Mouse (Mus musculus) liver, embryonic 12.5 days (tissue): ENCODE data around the gene Gdf7. TPM values are rescaled to one million over a fixed set of nuclear protein-coding genes. Genes with fewer than 3 reads are reported as not detected.

Source experiments
- ATAC-seq: fragments of 200-750 bp; cut with Nextera tagmentation; 2 replicates; pipeline ENCODE4 v1.8.0; 2017; ENCODE audit warnings: moderate number of reproducible peaks, mild to moderate bottlenecking, moderate library complexity
- H3K27ac ChIP-seq: fragments of 300-500 bp; sonication (generic); 2 replicates; pipeline ENCODE4 v1.5.1; 2016; ENCODE audit warnings: mild to moderate bottlenecking
- H3K27me3 ChIP-seq: fragments of 300-500 bp; sonication (generic); replicated peaks from 2 replicates; pipeline ENCODE4 v1.6.1; 2016; ENCODE audit warnings: mild to moderate bottlenecking, moderate library complexity
- H3K36me3 ChIP-seq: fragments of 300-500 bp; sonication (generic); 2 replicates; pipeline ENCODE4 v1.6.1; 2016; ENCODE audit warnings: mild to moderate bottlenecking, moderate library complexity
- H3K4me1 ChIP-seq: fragments of 300-500 bp; sonication (generic); 2 replicates; pipeline ENCODE4 v1.6.1; 2016
- H3K4me2 ChIP-seq: fragments of 300-500 bp; sonication (generic); 2 replicates; pipeline ENCODE4 v1.6.1; 2016; ENCODE audit warnings: mild to moderate bottlenecking, moderate library complexity
- H3K4me3 ChIP-seq: fragments of 300-500 bp; sonication (generic); 2 replicates; pipeline ENCODE4 v1.5.1; 2016; ENCODE audit warnings: mild to moderate bottlenecking, moderate library complexity
- H3K9ac ChIP-seq: fragments of 300-500 bp; sonication (generic); 2 replicates; pipeline ENCODE4 v1.6.1; 2016; ENCODE audit warnings: mild to moderate bottlenecking, moderate library complexity
- H3K9me3 ChIP-seq: fragments of 300-500 bp; sonication (generic); replicated peaks from 2 replicates; pipeline ENCODE4 v1.6.1; 2016; ENCODE audit warnings: mild to moderate bottlenecking, moderate library complexity
- WGBS: fragments of 180-500 bp; shearing (Covaris S2); methylation state at CpG from one replicate; pipeline ENCODE4 v1.1.7; 2016; ENCODE audit not compliant: insufficient replicate concordance; 5-methylcytosine and 5-hydroxymethylcytosine counted together
- polyA plus RNA-seq: library from polyadenylated mRNA; unstranded; fragments of >200 nt; fragmentation: Nextera tagmentation; extraction: Ambion mirVana; gene quantifications from 2 replicates; pipeline ENCODE4 v1.2.1, GENCODE M21; 2016

The Gdf7 gene
- polyA plus RNA-seq, 1 experiment from 2014 or later, result not detected

- H3K27me3 ChIP-seq, result peaks cover 68% of the 10 kb centered on the region
- WGBS, result 42% methylated on average over 2 of the region's 2 CpGs
- H3K9ac ChIP-seq, result no peak overlapping the region
- H3K4me1 ChIP-seq, result 0 out of 2 replicates have a peak, but pooled peaks cover 3% of the 10 kb centered on the region
- H3K36me3 ChIP-seq, result no peaks in the 10 kb centered on the region
- H3K9me3 ChIP-seq, result no peaks in the 10 kb centered on the region
- no peak overlapping the region for H3K4me3 ChIP-seq
- ATAC-seq, result no peak
- H3K4me2 ChIP-seq, result no peak overlapping the region
- H3K27ac ChIP-seq, result no peak overlapping the region
Observed at GRCm38 (mm10) chr12:8305258-8305657, 3.5 kb upstream of the Gdf7 start.

GRCm38 (mm10) chr12:8301011-8301814, 541 bp downstream of the Gdf7 start:
- Histone ChIP-seq H3K4me1 (0 out of 2 replicates have a peak, but pooled peaks cover 11% of the 10 kb centered on the region), H3K9me3 (no peaks in the 10 kb centered on the region), H3K9ac (no peak overlapping the region), H3K4me2 (peak overlapping the region; percentile 63), H3K4me3 (peak overlapping the region; percentile 38), H3K27ac (no peak overlapping the region), H3K27me3 (peaks cover 97% of the 10 kb centered on the region), H3K36me3 (no peaks in the 10 kb centered on the region)
- no peak for ATAC-seq
- WGBS, result 8% methylated on average over 46 of the region's 46 CpGs

DNA sequence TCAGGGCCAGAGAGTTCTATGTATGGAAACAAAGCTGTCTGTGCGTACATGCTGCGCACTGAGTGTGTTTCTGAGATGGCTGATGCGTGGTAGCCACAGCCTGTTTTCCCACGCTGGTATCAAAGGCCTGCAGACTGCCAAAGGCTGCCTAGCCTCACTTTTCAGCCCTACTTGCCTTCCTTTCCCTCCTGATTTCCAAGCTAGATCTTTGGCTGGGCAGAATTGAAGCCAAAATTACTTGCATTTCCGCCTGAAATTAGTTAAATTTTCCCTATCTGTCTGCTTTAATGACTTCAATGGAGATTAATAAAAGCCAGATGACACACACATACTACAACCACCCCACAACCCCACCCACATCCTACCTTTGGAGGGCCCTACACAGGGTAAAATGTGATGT, 1.2 kb downstream of the Gdf7 start:
- WGBS, result 42% methylated on average over 5 of the region's 5 CpGs
- Histone ChIP-seq H3K9ac (no peak overlapping the region), H3K9me3 (no peaks in the 10 kb centered on the region), H3K27me3 (peaks cover 95% of the 10 kb centered on the region), H3K27ac (no peak overlapping the region), H3K4me3 (no peak overlapping the region), H3K4me1 (0 out of 2 replicates have a peak, but pooled peaks cover 11% of the 10 kb centered on the region), H3K36me3 (no peaks in the 10 kb centered on the region), H3K4me2 (no peak overlapping the region)
- no peak for ATAC-seq

- Histone ChIP-seq H3K9ac (no peak overlapping the region), H3K4me1 (0 out of 2 replicates have a peak, but pooled peaks cover 11% of the 10 kb centered on the region), H3K27ac (no peak overlapping the region), H3K36me3 (no peaks in the 10 kb centered on the region), H3K4me2 (no peak overlapping the region), H3K27me3 (peaks cover 95% of the 10 kb centered on the region), H3K4me3 (no peak overlapping the region), H3K9me3 (no peaks in the 10 kb centered on the region)
- ATAC-seq, result no peak
- 18% methylated on average over 10 of the region's 10 CpGs for WGBS
Observed at GRCm38 (mm10) chr12:8300111-8300480, 1.7 kb downstream of the Gdf7 start.

DNA sequence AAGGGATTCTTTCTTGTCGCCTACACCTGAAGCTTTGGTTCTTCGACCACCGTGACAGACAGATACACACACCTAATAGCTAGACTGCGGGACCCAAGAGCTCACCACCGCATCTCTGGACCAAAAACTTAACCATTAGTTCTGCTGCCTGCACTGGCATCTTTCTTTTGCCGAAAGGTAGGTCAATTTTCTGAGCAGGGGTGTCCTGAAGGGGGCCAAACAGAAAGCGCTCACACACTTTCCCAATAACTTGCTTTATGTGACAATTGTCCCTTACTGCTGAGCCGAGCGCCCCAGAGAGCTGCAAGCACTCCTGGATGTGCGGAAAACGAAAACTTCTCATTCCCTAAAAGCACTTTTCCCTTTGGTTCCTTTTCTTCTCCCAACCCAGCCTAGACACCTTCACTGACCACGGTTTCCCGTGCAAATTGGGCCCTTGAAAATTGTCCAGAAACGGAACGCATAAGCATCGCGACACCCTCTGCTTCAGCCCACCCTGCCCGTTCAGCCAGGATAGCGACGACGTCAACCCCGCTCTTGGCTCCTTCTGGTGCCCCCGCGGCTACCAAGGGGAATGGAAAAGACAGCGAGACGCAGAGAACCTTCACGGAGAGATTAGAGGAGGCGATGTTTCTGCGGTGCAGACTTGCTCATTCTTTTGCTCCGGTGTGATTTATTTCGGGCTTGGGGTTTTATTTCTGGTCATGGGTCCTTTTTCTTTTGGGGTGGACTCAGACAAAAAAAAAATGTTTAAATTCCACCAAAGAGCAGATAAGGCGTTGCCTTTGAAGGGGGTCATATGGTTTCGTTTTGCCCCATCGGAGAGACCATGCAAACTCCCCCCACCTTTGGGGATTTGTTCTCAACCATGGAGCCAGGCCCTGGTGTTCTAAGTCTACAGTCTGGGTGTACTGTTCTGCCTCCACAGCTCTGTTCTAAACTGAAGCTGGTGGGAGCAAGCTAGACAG, 2.3 kb downstream of the Gdf7 start:
- Histone ChIP-seq H3K4me3 (no peak overlapping the region), H3K27me3 (peaks cover 95% of the 10 kb centered on the region), H3K9me3 (no peaks in the 10 kb centered on the region), H3K27ac (no peak overlapping the region), H3K4me1 (0 out of 2 replicates have a peak, but pooled peaks cover 11% of the 10 kb centered on the region), H3K36me3 (no peaks in the 10 kb centered on the region), H3K9ac (no peak overlapping the region), H3K4me2 (no peak overlapping the region)
- ATAC-seq, result no peak
- WGBS, result 15% methylated on average over 34 of the region's 34 CpGs

- Histone ChIP-seq H3K36me3 (no peaks in the 10 kb centered on the region), H3K4me3 (peak overlapping the region; percentile 35), H3K9ac (no peak overlapping the region), H3K9me3 (no peaks in the 10 kb centered on the region), H3K4me2 (peak overlapping the region; percentile 52), H3K27me3 (peaks cover 94% of the 10 kb centered on the region), H3K27ac (no peak overlapping the region), H3K4me1 (0 out of 2 replicates have a peak, but pooled peaks cover 11% of the 10 kb centered on the region)
- 4% methylated on average over 78 of the region's 85 CpGs for WGBS
- ATAC-seq, result no peak
Observed at GRCm38 (mm10) chr12:8298361-8299142, 3.2 kb downstream of the Gdf7 start.

DNA sequence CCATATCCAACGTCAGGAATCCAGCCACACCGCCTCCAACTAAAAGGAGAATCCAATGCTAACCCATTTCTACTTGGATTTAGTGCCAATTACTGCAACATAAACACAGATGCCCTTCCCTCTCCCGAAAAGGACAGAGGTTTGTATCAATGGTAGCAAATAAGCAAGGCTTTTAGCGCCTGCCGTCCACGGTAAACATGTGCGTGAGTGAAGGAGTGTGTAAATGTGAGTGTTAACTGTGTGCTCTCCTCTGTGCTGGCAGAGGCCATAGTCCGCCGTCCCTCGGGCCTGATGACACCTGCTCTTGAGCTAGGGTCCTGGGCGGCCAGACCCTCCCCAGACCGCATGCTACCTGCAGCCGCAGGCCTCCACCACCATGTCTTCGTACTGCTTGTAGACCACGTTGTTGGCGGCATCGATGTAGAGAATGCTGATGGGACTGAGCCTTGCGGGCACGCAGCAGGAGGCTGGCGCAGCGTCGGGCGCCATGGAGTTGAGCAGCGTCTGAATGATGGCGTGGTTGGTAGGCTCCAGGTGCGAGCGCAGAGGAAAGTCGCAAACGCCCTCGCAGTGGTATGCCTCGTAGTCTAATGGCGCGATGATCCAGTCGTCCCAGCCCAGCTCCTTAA, 4.1 kb downstream of the Gdf7 start:
- H3K4me2 ChIP-seq, result peak overlapping the region; percentile 52
- H3K27ac ChIP-seq, result no peak overlapping the region
- 9% methylated on average over 34 of the region's 34 CpGs for WGBS

DNA sequence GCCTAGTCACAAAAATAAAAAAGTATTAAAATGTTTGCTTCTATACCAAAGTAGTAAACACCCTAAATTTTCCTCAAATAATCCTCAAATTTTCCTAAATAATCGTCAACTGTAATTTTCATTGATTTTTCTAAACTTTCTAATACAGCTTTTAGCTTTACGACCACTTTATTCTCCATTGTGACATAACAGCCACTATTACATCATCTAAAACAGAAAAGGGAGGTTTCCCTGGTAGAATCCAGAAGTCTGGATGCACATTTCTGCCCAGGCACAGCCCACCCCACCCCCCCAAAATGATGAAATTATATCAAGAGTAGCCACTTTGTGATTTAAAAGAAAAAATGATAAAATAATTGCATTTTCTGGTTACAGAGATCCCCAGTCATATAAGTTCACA, 5.6 kb downstream of the Gdf7 start:
- peaks cover 76% of the 10 kb centered on the region for H3K27me3 ChIP-seq
- no peak overlapping the region for H3K27ac ChIP-seq
- no peaks in the 10 kb centered on the region for H3K9me3 ChIP-seq
- H3K9ac ChIP-seq, result no peak overlapping the region
- ATAC-seq, result no peak
- H3K4me3 ChIP-seq, result no peak overlapping the region
- H3K4me2 ChIP-seq, result no peak overlapping the region
- 49% methylated on average over 2 of the region's 2 CpGs for WGBS
- H3K36me3 ChIP-seq, result no peaks in the 10 kb centered on the region
- 0 out of 2 replicates have a peak, but pooled peaks cover 8% of the 10 kb centered on the region for H3K4me1 ChIP-seq

More for the DNA sequence above, 4.1 kb downstream of the Gdf7 start:
- Histone ChIP-seq H3K9me3 (no peaks in the 10 kb centered on the region), H3K4me3 (peak overlapping the region; percentile 35), H3K4me1 (0 out of 2 replicates have a peak, but pooled peaks cover 11% of the 10 kb centered on the region), H3K36me3 (no peaks in the 10 kb centered on the region), H3K9ac (no peak overlapping the region), H3K27me3 (peaks cover 92% of the 10 kb centered on the region)
- ATAC-seq, result no peak

DNA sequence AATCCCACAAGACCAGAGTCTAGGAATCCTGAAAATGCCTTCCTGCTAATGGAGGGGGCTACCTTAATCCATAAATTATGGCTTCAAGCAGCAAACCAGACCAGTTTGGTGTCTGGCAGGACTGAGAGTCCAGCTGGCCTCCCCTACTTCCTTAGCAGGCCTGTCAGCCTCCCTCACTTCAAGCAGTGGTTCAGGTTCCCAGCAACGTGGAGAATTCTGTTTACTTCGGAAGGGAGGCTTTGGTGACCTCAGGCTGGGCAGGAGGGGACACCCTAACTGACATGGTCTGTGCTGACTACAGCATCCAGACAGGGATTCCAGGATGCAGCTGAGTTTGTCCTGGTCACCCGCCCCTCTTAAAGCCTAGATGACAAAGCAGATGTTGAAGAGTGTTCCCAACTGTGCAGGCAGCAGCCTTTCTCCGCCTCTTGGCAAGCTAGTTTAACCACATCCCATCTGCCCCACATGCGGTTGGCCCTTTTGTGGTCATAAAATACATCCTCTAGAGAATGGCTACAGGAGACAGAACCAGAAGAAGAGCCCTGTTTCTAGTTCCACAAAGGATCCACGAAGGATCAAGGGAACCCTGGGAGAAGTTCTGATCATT, 6.3 kb downstream of the Gdf7 start:
- no peak for ATAC-seq
- Histone ChIP-seq H3K27ac (no peak overlapping the region), H3K9me3 (no peaks in the 10 kb centered on the region), H3K9ac (no peak overlapping the region), H3K4me3 (no peak overlapping the region), H3K36me3 (no peaks in the 10 kb centered on the region), H3K27me3 (peaks cover 69% of the 10 kb centered on the region), H3K4me1 (0 out of 2 replicates have a peak, but pooled peaks cover 8% of the 10 kb centered on the region), H3K4me2 (no peak overlapping the region)
- WGBS, result 19% methylated on average over 6 of the region's 6 CpGs

DNA sequence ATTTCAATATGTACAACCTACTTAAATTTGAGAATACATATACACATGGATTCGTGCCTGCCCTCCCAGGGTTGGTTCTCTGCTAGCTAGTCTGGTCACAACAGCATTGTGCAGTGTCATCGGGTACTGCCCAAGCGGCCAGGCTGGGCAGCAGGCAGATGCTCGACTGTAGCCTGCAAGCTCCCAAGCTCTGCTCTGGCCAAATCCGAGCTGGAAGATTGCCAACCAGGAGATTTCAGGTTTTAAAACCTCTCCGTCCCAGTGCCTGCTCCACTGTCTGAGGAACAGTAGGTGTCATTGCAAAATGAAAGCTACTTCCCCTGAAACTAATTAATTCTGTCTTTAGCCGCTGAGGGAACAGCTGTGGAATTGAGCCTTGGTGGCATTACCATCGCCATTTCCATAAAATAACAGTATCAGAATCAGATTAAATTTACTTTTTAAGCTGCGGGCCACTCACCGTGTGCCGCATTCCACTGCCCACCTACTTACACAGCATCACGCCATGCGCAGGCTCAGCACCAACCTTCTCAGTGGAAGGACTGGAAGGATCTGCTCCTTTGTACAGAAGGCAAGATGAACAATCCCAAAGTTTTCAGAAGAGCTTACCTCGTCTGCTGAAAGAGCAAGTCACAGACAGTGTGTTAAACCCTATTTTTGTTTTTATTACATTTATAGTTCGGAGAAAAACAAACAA, 10.4 kb downstream of the Gdf7 start:
- 73% methylated on average over 15 of the region's 15 CpGs for WGBS
- H3K27me3 ChIP-seq, result peaks cover 29% of the 10 kb centered on the region
- no peak overlapping the region for H3K4me2 ChIP-seq
- H3K36me3 ChIP-seq, result no peaks in the 10 kb centered on the region
- no peak overlapping the region for H3K4me3 ChIP-seq
- H3K9me3 ChIP-seq, result no peaks in the 10 kb centered on the region
- ATAC-seq, result no peak
- H3K27ac ChIP-seq, result no peak overlapping the region
- no peaks in the 10 kb centered on the region for H3K4me1 ChIP-seq
- H3K9ac ChIP-seq, result no peak overlapping the region
